Comparison of ENCODE assay signal across 11 mouse cellular contexts in genomic region chr9:30649392-30650054, GRCm38 (mm10).
DNase-seq lines count a peak whose midpoint lies in the region; ATAC-seq and TF ChIP-seq lines count a peak whose summit lies in the region.
"Had no signal": no experiment of that assay in that cellular context is flagged by ENCODE, and none has a peak within 500 bp of the region (broad histone marks: within the 10 kb centered on the region; RNA-seq: fewer than 3 reads in every experiment).

No protein-coding gene starts in this region.

- TF ChIP-seq POLR2A in limb, embryonic 14.5 days (IDR thresholded peaks at IDR 0.05; ENCODE audit: borderline replicate concordance, extremely low read depth, insufficient read depth, insufficient read length) = no peak

- ATAC-seq in limb, embryonic 14.5 days (ENCODE audit: low FRiP score, low read depth) = 0 out of 2 replicates have a peak, but pooled peaks have one; percentile 55
- ATAC-seq in midbrain, embryonic 11.5 days (ENCODE audit: low FRiP score) = 0 out of 2 replicates have a peak, but pooled peaks have one; percentile 59
- no peak for ATAC-seq in intestine, embryonic 16.5 days

- H3K4me3 ChIP-seq in limb, embryonic 14.5 days (replicated peaks; ENCODE audit: low read length) = no peak overlapping the region
- no peak overlapping the region for H3K4me3 ChIP-seq in limb, embryonic 10.5 days
- no peak overlapping the region for H3K4me3 ChIP-seq in midbrain, embryonic 11.5 days (ENCODE audit: low read depth, low read length)
- H3K4me3 ChIP-seq in intestine, embryonic 16.5 days (ENCODE audit: low read length) = no peak overlapping the region

- WGBS in limb, embryonic 14.5 days = 82% methylated on average over 13 of the region's 13 CpGs
- WGBS in limb, embryonic 10.5 days = 92% methylated on average over 13 of the region's 13 CpGs
- 54% methylated on average over 13 of the region's 13 CpGs for WGBS in midbrain, embryonic 11.5 days
- 84% methylated on average over 13 of the region's 13 CpGs for WGBS in intestine, embryonic 16.5 days

- H3K27me3 ChIP-seq in limb, embryonic 14.5 days (ENCODE audit: control insufficient read depth, insufficient read depth, low read length) = no peaks in the 10 kb centered on the region
- no peaks in the 10 kb centered on the region for H3K27me3 ChIP-seq in limb, embryonic 10.5 days (ENCODE audit: low read depth, poor library complexity, severe bottlenecking)
- no peaks in the 10 kb centered on the region for H3K27me3 ChIP-seq in midbrain, embryonic 11.5 days (ENCODE audit: control insufficient read depth, insufficient read depth, low read length)
- H3K27me3 ChIP-seq in intestine, embryonic 16.5 days (replicated peaks; ENCODE audit: control insufficient read depth, insufficient read depth, low read length) = no peaks in the 10 kb centered on the region

- H3K4me2 ChIP-seq in limb, embryonic 14.5 days (replicated peaks; ENCODE audit: low read depth, low read length, severe bottlenecking) = no peak overlapping the region
- H3K4me2 ChIP-seq in midbrain, embryonic 11.5 days = no peak overlapping the region
- H3K4me2 ChIP-seq in intestine, embryonic 16.5 days (ENCODE audit: low read depth, low read length) = no peak overlapping the region
- H3K4me2 ChIP-seq: lung, embryonic 14.5 days had no signal

- DNase-seq in cerebellum, postnatal 25 days = peak; percentile 5 to 7
- DNase-seq in cerebellum, adult 11-12 months = no peak
- no peak for DNase-seq in limb, embryonic 14.5 days (ENCODE audit: low spot score)
- DNase-seq in limb, embryonic 10.5 days (ENCODE audit: low spot score) = no peak
- no peak for DNase-seq in midbrain, embryonic 11.5 days (ENCODE audit: low spot score, missing footprints)
- DNase-seq in telencephalon, adult 2 months (ENCODE audit: low read depth, low spot score) = peak; percentile 43
- DNase-seq in testis, postnatal 10 days (ENCODE audit: low spot score) = no peak
- DNase-seq: adrenal gland, postnatal 36 days; heart, adult 18-20 months; lung, embryonic 14.5 days had no signal

- no peaks in the 10 kb centered on the region for H3K4me1 ChIP-seq in limb, embryonic 14.5 days (ENCODE audit: control insufficient read depth, insufficient read depth, low read length)
- H3K4me1 ChIP-seq in limb, embryonic 10.5 days = no peaks in the 10 kb centered on the region
- no peaks in the 10 kb centered on the region for H3K4me1 ChIP-seq in midbrain, embryonic 11.5 days (ENCODE audit: control insufficient read depth, insufficient read depth, low read length)
- H3K4me1 ChIP-seq in intestine, embryonic 16.5 days (ENCODE audit: control insufficient read depth, insufficient read depth, low read length) = no peaks in the 10 kb centered on the region

- no peak overlapping the region for H3K27ac ChIP-seq in limb, embryonic 14.5 days (replicated peaks; ENCODE audit: low read depth, low read length)
- H3K27ac ChIP-seq in limb, embryonic 10.5 days = no peak overlapping the region
- no peak overlapping the region for H3K27ac ChIP-seq in midbrain, embryonic 11.5 days (ENCODE audit: low read depth, low read length)
- no peak overlapping the region for H3K27ac ChIP-seq in intestine, embryonic 16.5 days (ENCODE audit: low read length)

- no peak overlapping the region for H3K9ac ChIP-seq in limb, embryonic 14.5 days (ENCODE audit: low read depth, low read length, severe bottlenecking)
- H3K9ac ChIP-seq in midbrain, embryonic 11.5 days (ENCODE audit: low read length) = no peak overlapping the region
- H3K9ac ChIP-seq in intestine, embryonic 16.5 days (ENCODE audit: low read depth, low read length) = no peak overlapping the region
- H3K9ac ChIP-seq: lung, embryonic 14.5 days had no signal

- H3K36me3 ChIP-seq in limb, embryonic 14.5 days (ENCODE audit: control insufficient read depth, insufficient read depth, low read length) = no peaks in the 10 kb centered on the region
- no peaks in the 10 kb centered on the region for H3K36me3 ChIP-seq in limb, embryonic 10.5 days
- no peaks in the 10 kb centered on the region for H3K36me3 ChIP-seq in midbrain, embryonic 11.5 days (ENCODE audit: control insufficient read depth, insufficient read depth, low read length)
- no peaks in the 10 kb centered on the region for H3K36me3 ChIP-seq in intestine, embryonic 16.5 days (ENCODE audit: control insufficient read depth, insufficient read depth, low read length)

- no peaks in the 10 kb centered on the region for H3K9me3 ChIP-seq in limb, embryonic 14.5 days (ENCODE audit: control insufficient read depth, low read length)
- no peaks in the 10 kb centered on the region for H3K9me3 ChIP-seq in limb, embryonic 10.5 days (replicated peaks)
- no peaks in the 10 kb centered on the region for H3K9me3 ChIP-seq in midbrain, embryonic 11.5 days (ENCODE audit: control insufficient read depth, low read length)
- no peaks in the 10 kb centered on the region for H3K9me3 ChIP-seq in intestine, embryonic 16.5 days (ENCODE audit: control insufficient read depth, low read length)

Comparison
In these comparisons a context has a peak if more than half of its experiments do, and no peak if none do; other contexts are left out.
1. DNase-seq: peak in cerebellum, postnatal 25 days (2 of 2) and telencephalon, adult 2 months (single experiment); none in cerebellum, adult 11-12 months (single experiment), limb, embryonic 14.5 days (single experiment), limb, embryonic 10.5 days (single experiment), midbrain, embryonic 11.5 days (single experiment) and testis, postnatal 10 days (single experiment).